Mouse (Mus musculus) embryo, embryonic 10 days (tissue): ENCODE results near the gene Cyb5b.
"Not testable (repeated sequence)": the region's sequence is repeated elsewhere in the genome, so short reads cannot be mapped to it uniquely, and the experiment has no call there.

ENCODE experiments used
- DNase-seq: peaks from one replicate; pipeline ENCODE4 v3.0.0-alpha.2; 2015; ENCODE audit warnings: low spot score

Cyb5b gene

DNA sequence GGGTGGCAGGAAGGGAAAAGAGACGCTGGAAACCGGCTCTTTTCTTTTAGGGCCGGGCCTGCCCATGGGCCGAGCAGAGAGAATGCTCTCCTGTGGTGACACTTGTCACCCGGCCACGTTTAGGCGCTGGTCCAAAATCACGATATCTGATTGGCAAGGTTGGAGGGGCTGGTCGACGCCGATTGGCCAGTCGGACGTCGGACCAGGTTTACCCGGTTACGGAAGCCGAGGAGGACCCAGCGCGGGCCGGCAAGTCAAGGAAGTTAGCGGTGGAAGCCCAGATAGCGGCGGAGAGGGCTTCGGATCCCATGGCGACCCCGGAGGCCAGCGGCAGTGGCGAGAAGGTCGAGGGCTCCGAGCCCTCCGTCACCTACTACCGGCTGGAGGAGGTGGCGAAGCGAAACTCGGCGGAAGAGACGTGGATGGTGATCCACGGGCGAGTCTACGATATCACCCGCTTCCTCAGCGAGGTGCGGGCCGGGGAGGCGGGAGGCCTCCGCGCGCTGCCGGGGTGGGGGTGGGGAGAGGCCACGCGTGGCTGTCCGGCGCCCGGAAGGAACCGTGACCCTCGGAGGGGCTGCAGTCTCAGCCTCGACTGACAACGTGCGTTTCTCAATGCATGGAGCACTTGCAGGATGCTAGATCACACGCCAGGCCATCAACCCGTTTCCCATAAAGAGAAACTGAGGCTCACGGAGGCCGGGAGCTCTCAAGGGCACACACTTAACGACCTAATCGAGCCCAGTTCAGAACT is at the start of gene Cyb5b:
Gene Cyb5b (plus strand): TSS at position 237 of the 754 bp plus-strand sequence.
- peak; percentile 97 for DNase-seq

GRCm38 (mm10) chr8:107104547-107104946 is 45.9 kb upstream of the Cyb5b start:
- peak; percentile 87 for DNase-seq

DNA sequence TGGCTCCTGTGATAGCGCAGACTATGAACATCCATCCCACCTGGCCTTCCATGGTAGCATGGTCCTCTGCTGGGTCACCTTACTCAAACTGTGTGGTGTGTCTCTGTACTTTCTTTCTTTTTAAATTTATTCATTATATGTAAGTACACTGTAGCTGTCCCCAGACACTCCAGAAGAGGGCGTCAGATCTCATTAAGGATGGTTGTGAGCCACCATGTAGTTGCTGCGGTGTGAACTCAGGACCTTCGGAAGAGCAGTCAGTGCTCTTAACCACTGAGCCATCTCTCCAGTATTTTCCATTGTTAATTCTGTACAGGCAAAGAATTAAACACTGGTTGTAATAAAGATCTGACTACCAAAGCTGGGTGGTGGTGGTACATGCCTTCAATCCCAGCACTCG is 42.4 kb upstream of the Cyb5b start:
- DNase-seq: not testable (repeated sequence)

- DNase-seq: no peak
Observed at GRCm38 (mm10) chr8:107108978-107109720, 41.3 kb upstream of the Cyb5b start.

DNA sequence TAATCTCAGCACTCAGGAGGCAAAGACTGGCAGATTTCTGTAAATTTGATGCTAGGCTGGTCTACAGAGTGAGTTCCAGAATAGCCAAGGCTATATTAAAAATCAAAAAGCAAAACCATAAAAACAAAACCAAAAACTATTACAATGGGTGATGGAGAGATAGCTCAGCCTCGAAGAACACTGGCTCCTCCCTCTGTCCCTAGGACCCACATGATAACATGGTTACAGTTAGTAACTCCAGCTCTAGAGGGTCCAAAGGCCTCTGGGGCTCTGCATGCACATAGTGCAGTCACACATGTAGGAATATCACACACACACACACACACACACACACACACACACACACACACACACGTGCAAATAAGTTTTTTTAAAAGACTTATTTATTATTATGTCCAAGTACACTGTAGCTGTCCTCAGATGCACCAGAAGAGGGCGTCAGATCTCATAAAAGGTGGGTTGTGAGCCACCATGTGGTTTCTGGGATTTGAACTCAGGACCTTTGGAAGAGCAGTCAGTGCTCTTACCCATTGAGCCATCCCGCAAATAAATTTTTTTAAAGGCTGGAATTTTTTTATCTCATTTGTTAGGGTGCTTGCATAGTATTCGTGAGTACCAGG is 40.5 kb upstream of the Cyb5b start:
- no peak for DNase-seq

GRCm38 (mm10) chr8:107110629-107111330 is 39.7 kb upstream of the Cyb5b start:
- DNase-seq: no peak

- DNase-seq: no peak
Observed at GRCm38 (mm10) chr8:107111340-107112105, 38.9 kb upstream of the Cyb5b start.

DNA sequence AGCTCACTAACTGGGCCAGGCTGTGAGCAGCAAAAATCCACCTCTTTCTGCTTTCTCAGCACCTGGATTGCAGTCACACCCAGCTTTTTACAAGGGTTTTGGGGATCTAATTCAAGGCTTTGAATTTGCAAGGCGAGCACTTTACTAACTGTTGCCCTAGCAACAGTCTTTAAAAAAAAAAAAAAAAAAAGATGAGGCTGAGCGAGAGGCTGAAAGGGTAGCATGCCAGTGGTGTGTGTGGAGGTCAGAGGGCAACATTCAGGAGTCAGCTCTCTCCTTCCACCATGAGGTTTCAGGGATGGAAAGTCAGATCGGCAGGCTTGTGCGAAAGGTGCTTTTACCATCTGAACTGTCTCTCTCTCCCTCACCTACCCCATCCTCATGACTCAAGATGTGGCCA is 37.2 kb upstream of the Cyb5b start:
- peak; percentile 53 for DNase-seq

- no peak for DNase-seq
Observed at GRCm38 (mm10) chr8:107114150-107115007, 36.1 kb upstream of the Cyb5b start.

GRCm38 (mm10) chr8:107115008-107115320 is 35.5 kb upstream of the Cyb5b start:
- DNase-seq: no peak

DNA sequence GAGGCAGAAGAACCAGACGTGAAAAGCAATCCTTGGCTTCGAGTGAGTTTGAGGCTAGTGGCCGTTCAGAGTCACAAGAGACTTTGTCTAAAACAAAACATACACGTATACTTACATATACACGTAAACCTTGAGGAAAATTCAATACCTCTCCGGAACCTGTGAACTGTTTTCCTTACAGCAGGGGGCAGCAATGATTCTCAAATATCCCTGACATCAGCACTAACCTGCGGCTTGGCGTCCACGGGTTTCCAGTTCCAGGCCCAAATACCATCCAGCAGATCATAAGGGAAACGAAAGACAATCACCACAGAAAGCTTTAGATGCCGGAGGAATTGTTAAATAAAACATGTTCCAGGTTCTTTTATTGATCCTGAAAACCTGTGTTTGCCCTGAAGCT is 34.4 kb upstream of the Cyb5b start:
- peak; percentile 90 for DNase-seq

DNA sequence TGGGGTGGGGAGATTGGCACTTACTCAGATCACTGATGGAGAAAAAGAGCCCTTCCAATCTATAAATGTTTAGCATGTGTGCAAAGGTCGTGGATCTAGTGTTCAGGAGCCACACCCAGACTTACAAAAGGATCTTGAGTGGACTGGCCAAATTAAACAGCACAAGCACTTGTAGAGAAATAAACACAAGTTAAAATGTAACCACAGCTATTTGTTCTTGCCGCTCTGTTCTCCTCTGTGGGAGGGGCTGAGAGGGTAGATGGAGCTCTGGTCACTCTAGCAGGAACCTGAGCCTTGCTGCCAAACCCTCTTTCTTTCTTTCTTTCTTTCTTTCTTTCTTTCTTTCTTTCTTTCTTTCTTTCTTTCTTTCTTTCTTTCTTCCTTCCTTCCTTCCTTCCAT is 33.4 kb upstream of the Cyb5b start:
- no peak for DNase-seq

DNA sequence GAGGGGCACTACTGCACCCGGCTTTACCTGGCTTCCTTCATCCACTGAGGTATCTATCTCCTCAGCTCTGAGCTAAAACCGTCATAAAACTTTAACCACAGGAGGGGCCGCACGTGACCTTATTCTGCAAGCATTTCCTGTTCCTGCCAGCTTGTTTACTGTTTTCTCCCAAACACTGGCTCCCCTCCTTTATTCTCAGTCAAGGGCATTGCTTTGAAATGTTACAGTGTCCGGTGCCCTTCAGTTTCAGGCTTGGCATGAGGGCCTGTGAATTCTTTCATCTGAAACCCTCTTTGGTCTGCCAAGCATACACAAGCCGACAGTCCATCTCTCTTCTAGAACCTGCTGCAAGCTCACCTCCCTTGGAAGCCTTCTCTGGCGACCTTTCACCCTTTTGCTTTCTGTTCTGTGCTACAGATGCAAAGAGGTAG is 31.6 kb upstream of the Cyb5b start:
- DNase-seq: no peak

DNA sequence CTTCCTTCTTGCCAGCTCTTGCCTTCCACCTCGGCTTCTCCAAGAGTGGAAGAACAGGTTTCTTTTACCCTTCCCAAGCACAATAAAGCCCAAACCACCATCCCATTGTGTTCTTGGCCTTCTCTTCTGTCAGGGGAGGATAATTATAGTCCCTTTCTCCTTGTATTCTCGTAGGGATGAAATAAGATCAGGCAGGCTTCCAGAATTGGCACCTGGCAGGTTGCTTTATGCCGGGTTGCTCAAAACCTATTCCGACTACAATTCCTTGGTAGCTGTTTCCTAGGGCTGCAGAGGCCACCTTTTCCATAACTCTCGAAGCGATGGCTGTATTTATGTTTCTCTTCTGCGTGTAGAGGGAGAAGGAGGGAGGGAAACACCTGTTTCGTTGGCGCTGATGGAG is 31.0 kb upstream of the Cyb5b start:
- no peak for DNase-seq

DNA sequence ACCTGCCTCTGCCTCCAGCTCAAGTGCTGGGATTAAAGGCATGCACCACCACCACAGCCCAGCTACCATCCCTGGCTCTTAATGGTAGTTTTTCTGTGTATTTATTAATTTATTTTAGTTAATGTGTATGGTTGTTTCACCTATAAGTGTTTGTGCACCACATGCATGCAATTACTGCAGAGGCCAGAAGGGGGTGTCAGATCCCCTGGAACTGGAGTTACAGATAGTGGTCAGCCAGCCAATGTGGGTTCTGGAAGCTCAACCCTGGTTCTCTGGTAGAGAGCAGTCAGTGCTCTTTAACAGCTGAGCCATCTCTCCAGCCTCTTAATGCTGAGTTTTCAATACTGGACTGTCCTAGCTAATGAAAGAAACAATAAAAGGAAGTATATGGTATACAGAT is 29.6 kb upstream of the Cyb5b start:
- no peak for DNase-seq

GRCm38 (mm10) chr8:107121681-107122291 is 28.7 kb upstream of the Cyb5b start:
- DNase-seq: no peak

- no peak for DNase-seq
Observed at GRCm38 (mm10) chr8:107123063-107123614, 27.3 kb upstream of the Cyb5b start.

- no peak for DNase-seq
Observed at GRCm38 (mm10) chr8:107124343-107124742, 26.1 kb upstream of the Cyb5b start.

- DNase-seq: no peak
Observed at GRCm38 (mm10) chr8:107129171-107130025, 21.0 kb upstream of the Cyb5b start.
